Mouse (Mus musculus) intestine, embryonic 16.5 days (tissue): ENCODE measurements around the gene Clmp. TPM values are rescaled to one million over a fixed set of nuclear protein-coding genes. Genes with fewer than 3 reads are reported as not detected.
A peak's percentile ranks its signal among the peaks of the same experiment; 100 is the strongest.

Experiments
- ATAC-seq: fragments of 200-750 bp; cut with Nextera tagmentation; 2 replicates; pipeline ENCODE4 v1.8.0; 2017; ENCODE audit warnings: moderate TSS enrichment, moderate library complexity
- H3K27ac ChIP-seq: fragments of 300-500 bp; sonication (generic); 2 replicates; pipeline ENCODE4 v1.5.1; 2014; ENCODE audit warnings: mild to moderate bottlenecking, low read length
- H3K27me3 ChIP-seq: fragments of 300-500 bp; sonication (generic); replicated peaks from 2 replicates; pipeline ENCODE4 v1.6.1; 2014; ENCODE audit warnings: low read length, control low read depth, mixed read lengths; ENCODE audit not compliant: control insufficient read depth, insufficient read depth
- H3K36me3 ChIP-seq: fragments of 300-500 bp; sonication (generic); 2 replicates; pipeline ENCODE4 v1.6.1; 2014; ENCODE audit warnings: low read length, control low read depth; ENCODE audit not compliant: control insufficient read depth, insufficient read depth
- H3K4me1 ChIP-seq: fragments of 300-500 bp; sonication (generic); 2 replicates; pipeline ENCODE4 v1.6.1; 2014; ENCODE audit warnings: low read length, control low read depth, mixed read lengths; ENCODE audit not compliant: control insufficient read depth, insufficient read depth
- H3K4me2 ChIP-seq: fragments of 300-500 bp; sonication (generic); 2 replicates; pipeline ENCODE4 v1.6.1; 2014; ENCODE audit warnings: low read depth, low read length, control low read depth
- H3K4me3 ChIP-seq: fragments of 300-500 bp; sonication (generic); 2 replicates; pipeline ENCODE4 v1.5.1; 2014; ENCODE audit warnings: mild to moderate bottlenecking, low read length
- H3K9ac ChIP-seq: fragments of 300-500 bp; sonication (generic); 2 replicates; pipeline ENCODE4 v1.6.1; 2014; ENCODE audit warnings: low read depth, low read length
- H3K9me3 ChIP-seq: fragments of 300-500 bp; sonication (generic); 2 replicates; pipeline ENCODE4 v1.6.1; 2016; ENCODE audit warnings: low read length, control low read depth; ENCODE audit not compliant: control insufficient read depth
- whole genome bisulfite sequencing: fragments of 180-500 bp; shearing (Covaris S2); extraction: QIAGEN DNeasy Blood & Tissue Kit; methylation state at CpG from one replicate; pipeline ENCODE4 v1.1.7; 2014; 5-methylcytosine and 5-hydroxymethylcytosine counted together
- polyA plus RNA-seq: library from polyadenylated mRNA; unstranded; fragments of >200 nt; fragmentation: Nextera tagmentation; extraction: Ambion mirVana; gene quantifications from 2 replicates; pipeline ENCODE4 v1.2.1, GENCODE M21; 2015

Clmp gene
- polyA plus RNA-seq, 1 experiment from 2014 or later: 22.2 TPM

GRCm38 (mm10) chr9:40704364-40705276, 18.9 kb downstream of the Clmp start:
- Histone ChIP-seq H3K27me3 (no peaks in the 10 kb centered on the region), H3K4me1 (peaks cover 13% of the 10 kb centered on the region; the same call in 1 of the 2 replicates), H3K4me2 (no peak overlapping the region), H3K36me3 (no peaks in the 10 kb centered on the region), H3K27ac (peak overlapping the region; percentile 33; the same call in 1 of the 2 replicates), H3K9me3 (no peaks in the 10 kb centered on the region; the same call in 1 of the 2 replicates), H3K9ac (no peak overlapping the region), H3K4me3 (no peak overlapping the region)
- ATAC-seq: no peak
- 42% methylated on average over 10 of the region's 10 CpGs for WGBS

- peaks cover 13% of the 10 kb centered on the region; the same call in 1 of the 2 replicates for H3K4me1 ChIP-seq
- 0 out of 2 replicates have a peak overlapping the region, but pooled peaks have one; percentile 10 for H3K27ac ChIP-seq
- no peaks in the 10 kb centered on the region for H3K27me3 ChIP-seq
- H3K4me2 ChIP-seq: no peak overlapping the region
- no peak overlapping the region for H3K4me3 ChIP-seq
- 58% methylated on average over 12 of the region's 12 CpGs for WGBS
- no peak overlapping the region for H3K9ac ChIP-seq
- H3K9me3 ChIP-seq: no peaks in the 10 kb centered on the region; the same call in 1 of the 2 replicates
- no peak for ATAC-seq
- no peaks in the 10 kb centered on the region for H3K36me3 ChIP-seq
These were observed 22.8 kb downstream of the Clmp start for GRCm38 (mm10) chr9:40708448-40709140.

- no peak for ATAC-seq
- Histone ChIP-seq H3K27me3 (no peaks in the 10 kb centered on the region), H3K36me3 (no peaks in the 10 kb centered on the region), H3K4me3 (no peak overlapping the region), H3K4me2 (no peak overlapping the region), H3K9me3 (no peaks in the 10 kb centered on the region), H3K9ac (no peak overlapping the region), H3K27ac (peak overlapping the region; percentile 10; the same call in 1 of the 2 replicates), H3K4me1 (peaks cover 13% of the 10 kb centered on the region; the same call in 1 of the 2 replicates)
- WGBS: 71% methylated on average over 7 of the region's 7 CpGs
These were observed 23.4 kb downstream of the Clmp start for GRCm38 (mm10) chr9:40709141-40709537.

- peak overlapping the region; percentile 10; the same call in 1 of the 2 replicates for H3K27ac ChIP-seq
- 64% methylated on average over 3 of the region's 3 CpGs for WGBS
These were observed 23.8 kb downstream of the Clmp start for GRCm38 (mm10) chr9:40709587-40709986.

GRCm38 (mm10) chr9:40709991-40710390, 24.2 kb downstream of the Clmp start:
- Histone ChIP-seq H3K27ac (0 out of 2 replicates have a peak overlapping the region, but pooled peaks have one; percentile 10), H3K9ac (no peak overlapping the region), H3K4me2 (no peak overlapping the region), H3K27me3 (no peaks in the 10 kb centered on the region), H3K9me3 (no peaks in the 10 kb centered on the region), H3K4me3 (no peak overlapping the region), H3K36me3 (no peaks in the 10 kb centered on the region), H3K4me1 (peaks cover 13% of the 10 kb centered on the region; the same call in 1 of the 2 replicates)
- 33% methylated on average over 3 of the region's 3 CpGs for WGBS
- no peak; the same call in 1 of the 2 replicates for ATAC-seq

More at GRCm38 (mm10) chr9:40709587-40709986, 23.8 kb downstream of the Clmp start:
- H3K27me3 ChIP-seq: no peaks in the 10 kb centered on the region
- ATAC-seq: no peak
- H3K9ac ChIP-seq: no peak overlapping the region
- no peak overlapping the region for H3K4me3 ChIP-seq
- H3K9me3 ChIP-seq: no peaks in the 10 kb centered on the region
- H3K4me2 ChIP-seq: no peak overlapping the region
- peaks cover 13% of the 10 kb centered on the region; the same call in 1 of the 2 replicates for H3K4me1 ChIP-seq
- no peaks in the 10 kb centered on the region for H3K36me3 ChIP-seq

GRCm38 (mm10) chr9:40711654-40712053, 25.9 kb downstream of the Clmp start:
- 0 out of 2 replicates have a peak, but pooled peaks have one; percentile 28 for ATAC-seq
- WGBS: 45% methylated on average over 4 of the region's 4 CpGs
- peaks cover 13% of the 10 kb centered on the region; the same call in 1 of the 2 replicates for H3K4me1 ChIP-seq
- no peak overlapping the region for H3K4me3 ChIP-seq
- no peak overlapping the region for H3K9ac ChIP-seq
- H3K4me2 ChIP-seq: no peak overlapping the region
- no peaks in the 10 kb centered on the region for H3K27me3 ChIP-seq
- H3K9me3 ChIP-seq: no peaks in the 10 kb centered on the region
- H3K27ac ChIP-seq: peak overlapping the region; percentile 60
- no peaks in the 10 kb centered on the region for H3K36me3 ChIP-seq

- H3K27me3 ChIP-seq: no peaks in the 10 kb centered on the region
- 46% methylated on average over 18 of the region's 18 CpGs for WGBS
- H3K4me2 ChIP-seq: no peak overlapping the region
- no peaks in the 10 kb centered on the region for H3K36me3 ChIP-seq
- H3K9me3 ChIP-seq: no peaks in the 10 kb centered on the region
- peak overlapping the region; percentile 23; the same call in 1 of the 2 replicates for H3K27ac ChIP-seq
- H3K4me3 ChIP-seq: no peak overlapping the region
- ATAC-seq: no peak
- no peak overlapping the region for H3K9ac ChIP-seq
- H3K4me1 ChIP-seq: peaks cover 2% of the 10 kb centered on the region; the same call in 1 of the 2 replicates
These were observed 31.6 kb downstream of the Clmp start for GRCm38 (mm10) chr9:40717182-40717874.

- no peak overlapping the region for H3K9ac ChIP-seq
- H3K9me3 ChIP-seq: no peaks in the 10 kb centered on the region
- peaks cover 2% of the 10 kb centered on the region; the same call in 1 of the 2 replicates for H3K4me1 ChIP-seq
- no peaks in the 10 kb centered on the region for H3K27me3 ChIP-seq
- no peaks in the 10 kb centered on the region for H3K36me3 ChIP-seq
- H3K4me2 ChIP-seq: no peak overlapping the region
- no peak overlapping the region for H3K4me3 ChIP-seq
- no peak for ATAC-seq
- WGBS: 22% methylated on average over 7 of the region's 7 CpGs
- no peak overlapping the region for H3K27ac ChIP-seq
These were observed 32.1 kb downstream of the Clmp start for GRCm38 (mm10) chr9:40717875-40718185.
